Mouse (Mus musculus): ENCODE results near the gene Wdr89. TPM values are rescaled to one million over a fixed set of nuclear protein-coding genes. Genes with fewer than 3 reads are reported as not detected.

The Wdr89 gene
- total RNA-seq, 2 experiments from 2014 or later = 2.5 to 2.6 TPM

DNA sequence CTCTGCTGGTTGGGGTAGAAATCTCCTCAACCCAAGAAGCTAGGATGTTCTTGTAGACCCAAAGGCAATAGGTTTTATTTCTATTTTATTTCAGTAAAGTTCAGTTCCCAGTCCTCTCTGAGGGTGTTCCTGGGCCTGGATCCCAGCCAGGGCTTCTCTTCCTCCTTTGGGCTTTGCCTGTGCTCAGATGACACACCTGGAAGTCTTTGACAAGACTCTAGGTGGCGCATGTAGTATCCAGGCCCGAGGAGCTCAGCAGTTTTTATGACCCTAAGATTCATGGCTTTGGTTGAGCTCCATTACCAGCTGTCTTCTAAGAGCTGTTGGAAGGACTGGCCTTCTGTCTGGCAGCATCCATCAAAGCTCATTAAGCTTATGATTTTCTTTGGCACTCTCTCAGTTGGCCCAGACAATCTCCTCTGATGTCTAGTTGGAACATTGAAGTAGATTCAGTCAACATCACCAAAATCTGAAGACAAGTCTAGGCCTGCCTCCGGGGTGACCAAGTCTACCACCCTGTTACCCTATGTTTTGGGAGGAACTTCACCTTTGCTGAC is 2.5 kb upstream of the Wdr89 start:
- DNase-seq (ENCODE audit: low spot score) = no peak
- intact Hi-C loops (cut with DNase I) = loop anchor here (5.0 kb wide), 1 partner anchor 60 kb away; no protein-coding TSS in a partner anchor

DNA sequence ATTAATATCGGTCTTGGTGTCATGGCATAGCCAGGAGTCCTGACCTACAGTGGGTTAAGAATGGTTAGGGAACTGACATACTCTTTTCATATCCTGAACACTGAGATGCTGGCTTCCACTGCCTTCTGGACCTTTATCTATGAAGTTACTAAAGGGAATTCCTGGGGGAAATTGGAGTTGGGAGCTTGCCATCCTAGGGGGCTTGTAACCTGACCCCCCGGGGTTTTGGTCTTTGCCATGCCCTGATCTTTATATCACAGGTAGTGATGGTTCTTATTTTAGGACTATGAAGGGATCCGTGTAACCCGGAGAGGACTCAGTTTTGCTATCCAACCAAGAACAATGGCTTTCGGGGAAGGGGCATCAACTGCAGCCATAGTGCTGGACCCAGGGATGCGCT is 1.3 kb upstream of the Wdr89 start:
- DNase-seq (ENCODE audit: low spot score) = no peak
- intact Hi-C loops (cut with DNase I) = loop anchor here (5.0 kb wide), 1 partner anchor 62 kb away; no protein-coding TSS in a partner anchor

DNA sequence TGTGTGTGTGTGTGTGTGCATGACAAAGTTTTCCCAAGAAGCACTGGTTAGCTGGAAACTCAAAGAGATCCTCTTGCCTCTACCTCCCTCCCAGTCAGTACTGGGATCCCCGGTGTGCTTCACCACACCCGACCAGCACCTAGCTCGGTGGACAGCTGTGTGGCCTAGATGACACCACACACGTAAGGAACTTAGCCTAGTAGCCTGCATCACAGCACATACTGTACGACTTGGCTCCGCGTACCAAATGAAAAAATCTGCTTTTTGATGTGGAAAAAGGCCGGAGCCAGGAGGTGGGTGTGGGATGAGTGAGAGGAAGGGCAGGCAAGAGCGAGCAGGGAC is 450 bp downstream of the Wdr89 start:
- no peak for DNase-seq (ENCODE audit: low spot score)
- intact Hi-C loops (cut with DNase I) = loop anchor here (2.0 to 5.0 kb wide), 2 partner anchors 72 to 103 kb away; partner anchors contain the start of gene Ppp2r5e

DNA sequence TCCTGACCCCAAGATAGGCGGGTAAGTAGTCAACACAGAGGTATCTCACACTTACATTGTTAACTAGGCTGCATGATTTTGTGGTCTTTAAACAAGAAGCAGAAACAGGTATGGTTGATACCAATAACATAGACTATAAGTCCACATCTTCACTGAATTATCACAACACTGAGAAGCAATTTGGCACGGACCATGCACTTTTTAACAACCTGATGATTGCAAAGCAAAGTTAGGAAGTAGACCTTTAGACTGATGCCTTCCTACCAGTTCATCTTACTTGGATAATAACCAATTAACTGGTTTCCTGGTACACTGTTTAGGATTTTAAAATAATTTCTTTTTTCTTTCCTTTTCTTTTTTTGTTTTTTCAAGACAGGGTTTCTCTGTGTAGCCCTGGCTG is 1.1 kb downstream of the Wdr89 start:
- intact Hi-C loops (cut with DNase I) = loop anchor here (2.0 to 5.0 kb wide), 2 partner anchors 71 to 104 kb away; partner anchors contain the start of gene Ppp2r5e
- no peak for DNase-seq (ENCODE audit: low spot score)

DNA sequence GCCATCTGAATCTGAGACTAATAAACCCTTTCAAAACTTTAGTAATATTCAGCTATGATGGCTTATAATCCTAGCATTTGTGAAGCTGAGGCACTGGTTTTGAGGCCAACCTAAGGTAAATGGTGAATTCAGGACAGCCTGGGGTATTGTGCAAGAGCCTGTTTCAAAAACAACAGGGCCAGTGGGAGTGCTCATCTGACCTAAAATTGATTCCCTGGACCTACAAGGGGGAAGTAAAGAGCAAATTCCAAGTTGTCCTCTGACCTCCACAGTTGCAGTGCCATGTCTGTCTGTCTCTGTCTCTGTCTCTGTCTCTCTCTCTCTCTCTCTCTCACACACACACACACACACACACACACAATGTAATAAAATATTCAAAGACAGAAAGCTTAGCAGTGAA is 2.4 kb downstream of the Wdr89 start:
- DNase-seq (ENCODE audit: low spot score) = no peak
- intact Hi-C loops (cut with DNase I) = loop anchor here (5.0 kb wide), 1 partner anchor 105 kb away; no protein-coding TSS in a partner anchor

DNA sequence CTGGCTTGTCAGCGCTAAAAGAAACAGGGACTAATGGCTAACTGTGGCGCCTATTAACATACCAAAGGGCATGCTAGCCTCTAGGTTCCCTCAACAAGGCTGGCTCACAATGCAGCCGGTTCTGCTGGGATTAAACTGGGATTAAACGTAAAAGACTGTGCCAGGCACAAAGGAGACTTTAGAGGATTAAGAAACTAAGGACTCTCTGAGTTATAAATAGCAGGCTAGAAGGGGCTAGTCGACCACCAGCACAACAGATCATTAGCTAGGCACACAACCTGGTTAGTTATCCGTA is 4.9 kb downstream of the Wdr89 start:
- DNase-seq (ENCODE audit: low spot score) = no peak
- intact Hi-C loops (cut with DNase I) = no loop called here

DNA sequence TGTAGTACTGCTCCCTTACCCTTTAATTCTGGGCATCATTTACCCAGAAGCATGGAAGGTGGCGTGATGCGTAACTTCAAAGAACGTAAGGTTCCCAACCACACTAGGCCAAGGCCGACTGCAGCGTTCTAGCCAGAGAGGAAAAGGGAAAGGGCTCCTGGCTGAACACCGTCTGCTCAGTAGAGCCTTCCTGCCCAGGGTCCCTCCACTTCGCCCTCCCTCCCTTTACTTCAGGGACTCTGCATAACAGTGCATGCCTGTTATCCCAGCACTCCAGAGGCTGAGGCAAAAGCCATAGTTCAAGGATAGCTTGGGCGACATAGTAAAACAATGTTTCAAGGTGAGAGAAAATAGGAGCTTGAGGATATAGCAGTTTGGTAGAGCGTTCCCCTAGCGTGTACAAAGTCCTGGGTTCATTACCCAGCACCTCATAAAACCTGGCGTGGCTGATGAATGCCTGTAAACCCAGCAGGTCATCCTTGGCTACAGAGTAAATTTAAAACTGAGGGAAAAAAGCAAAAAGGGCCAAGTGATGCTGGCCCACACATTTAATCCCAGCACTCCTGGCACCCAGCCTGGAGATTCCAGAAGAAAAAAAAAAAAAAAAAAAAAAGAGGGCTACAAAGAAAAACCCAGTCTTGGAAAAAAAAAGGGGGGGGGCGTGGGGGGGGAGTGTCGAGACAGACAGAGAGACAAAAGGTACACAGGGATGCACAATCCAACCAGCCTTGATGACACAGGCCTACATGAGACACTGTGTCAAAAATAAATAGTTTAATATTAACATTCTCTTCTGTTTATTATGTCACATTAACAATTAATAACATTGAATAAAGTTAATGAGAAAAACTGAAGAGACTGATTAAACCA is 5.5 kb downstream of the Wdr89 start:
- no peak for DNase-seq (ENCODE audit: low spot score)
- intact Hi-C loops (cut with DNase I) = no loop called here

DNA sequence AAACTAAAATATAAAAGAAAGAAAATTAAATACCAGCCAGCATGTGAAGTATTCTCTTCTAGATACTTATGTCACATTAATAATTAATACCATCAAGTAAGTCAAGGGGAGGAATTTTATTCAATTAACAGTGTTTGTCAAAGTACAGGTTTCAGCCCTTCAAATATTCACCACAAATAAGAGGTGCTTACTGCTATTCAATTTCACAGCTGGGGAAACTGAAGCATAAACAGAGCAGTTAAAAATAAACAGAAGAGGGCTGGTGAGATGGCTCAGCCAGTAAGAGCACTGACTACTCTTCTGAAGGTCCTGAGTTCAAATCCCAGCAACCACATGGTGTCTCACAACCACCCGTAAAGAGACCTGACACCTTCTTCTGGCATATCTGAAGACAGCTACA is 7.0 kb downstream of the Wdr89 start:
- intact Hi-C loops (cut with DNase I) = no loop called here
- DNase-seq (ENCODE audit: low spot score) = no peak

DNA sequence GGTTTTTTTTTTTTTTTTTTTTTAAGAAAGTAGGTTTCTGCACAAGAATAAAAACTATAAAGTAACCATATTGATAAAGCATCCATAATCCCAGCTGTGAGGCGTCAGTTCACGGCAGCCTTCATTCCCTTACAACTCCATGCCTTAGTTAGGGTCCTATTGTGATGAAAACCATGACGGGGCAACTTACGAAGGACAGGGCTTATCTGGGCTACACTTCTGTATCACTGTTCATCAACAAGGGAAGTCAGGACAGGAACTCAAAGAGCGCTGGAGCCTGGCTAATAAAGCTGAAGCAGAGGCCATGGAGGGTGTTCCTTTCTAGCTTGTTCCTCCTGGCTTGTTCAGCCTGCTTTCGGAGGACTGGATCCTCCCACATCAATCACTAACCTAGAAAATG is 10.9 kb downstream of the Wdr89 start:
- no peak for DNase-seq (ENCODE audit: low spot score)
- intact Hi-C loops (cut with DNase I) = no loop called here

DNA sequence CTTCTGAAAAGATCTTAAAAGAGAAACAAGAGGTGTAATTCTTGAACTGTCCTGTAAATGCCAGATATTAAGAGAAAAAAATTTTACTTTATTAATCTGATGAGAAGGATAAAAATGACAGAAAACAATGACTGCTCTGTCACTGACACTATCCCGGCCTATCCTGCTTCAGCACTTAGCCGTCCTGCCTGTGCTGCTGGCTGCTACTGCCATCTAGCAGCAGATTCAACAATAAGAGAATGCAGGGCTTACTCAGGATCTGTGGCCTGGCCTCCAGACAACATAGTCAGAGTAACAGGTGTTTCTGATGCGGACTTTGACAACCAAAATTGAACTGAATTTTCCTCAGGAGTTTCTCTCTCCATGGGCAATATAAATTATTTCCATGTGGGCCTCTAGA is 12.8 kb downstream of the Wdr89 start:
- DNase-seq (ENCODE audit: low spot score) = no peak
- intact Hi-C loops (cut with DNase I) = loop anchor here (2.0 kb wide), 1 partner anchor 192 kb away; no protein-coding TSS in a partner anchor

DNA sequence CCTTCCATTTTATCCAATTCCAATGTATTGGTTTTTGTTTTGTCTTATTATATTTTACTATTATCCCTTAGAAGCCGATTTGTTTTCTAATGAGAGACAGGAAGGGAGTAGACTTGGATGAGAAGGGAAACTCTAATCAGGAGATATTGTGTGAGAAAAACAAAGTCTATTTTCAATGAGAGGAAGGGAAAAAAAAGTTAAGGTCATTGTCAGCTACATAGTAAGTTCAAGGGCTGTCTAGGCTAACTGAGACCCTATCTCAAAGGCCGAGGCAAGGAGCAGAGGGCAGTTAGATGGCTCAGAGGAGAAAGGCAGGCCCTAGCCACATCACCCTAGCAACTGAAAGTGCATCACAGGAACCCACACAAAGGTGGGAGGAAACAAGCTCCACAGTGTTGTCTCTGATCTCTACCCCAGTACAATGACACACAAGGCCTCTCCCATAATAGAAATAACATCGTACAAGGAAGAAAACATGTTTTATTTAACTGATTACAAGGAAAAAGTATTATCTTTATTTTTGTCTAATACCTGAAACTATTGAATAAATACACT is 15.0 kb downstream of the Wdr89 start:
- DNase-seq (ENCODE audit: low spot score) = no peak
- intact Hi-C loops (cut with DNase I) = no loop called here

DNA sequence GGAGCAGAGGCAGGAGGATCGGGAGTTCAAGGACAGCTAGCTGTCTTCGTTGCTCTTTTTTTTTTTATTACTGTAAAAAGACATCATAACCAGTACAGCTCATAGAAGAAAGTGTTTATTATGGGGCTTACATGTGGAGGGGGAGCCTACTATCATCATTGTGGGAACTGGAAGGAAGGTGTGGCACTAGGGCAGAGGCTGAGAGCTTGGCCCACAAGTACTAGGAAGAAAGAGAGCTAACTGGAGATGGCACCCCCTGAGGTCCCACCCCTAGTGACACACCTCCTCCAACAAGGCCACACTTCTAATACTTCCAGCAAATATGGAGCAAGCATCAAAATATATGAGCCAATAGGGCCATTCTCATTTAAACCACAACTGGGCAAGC is 19.6 kb downstream of the Wdr89 start:
- DNase-seq (ENCODE audit: low spot score) = no peak
- intact Hi-C loops (cut with DNase I) = no loop called here

DNA sequence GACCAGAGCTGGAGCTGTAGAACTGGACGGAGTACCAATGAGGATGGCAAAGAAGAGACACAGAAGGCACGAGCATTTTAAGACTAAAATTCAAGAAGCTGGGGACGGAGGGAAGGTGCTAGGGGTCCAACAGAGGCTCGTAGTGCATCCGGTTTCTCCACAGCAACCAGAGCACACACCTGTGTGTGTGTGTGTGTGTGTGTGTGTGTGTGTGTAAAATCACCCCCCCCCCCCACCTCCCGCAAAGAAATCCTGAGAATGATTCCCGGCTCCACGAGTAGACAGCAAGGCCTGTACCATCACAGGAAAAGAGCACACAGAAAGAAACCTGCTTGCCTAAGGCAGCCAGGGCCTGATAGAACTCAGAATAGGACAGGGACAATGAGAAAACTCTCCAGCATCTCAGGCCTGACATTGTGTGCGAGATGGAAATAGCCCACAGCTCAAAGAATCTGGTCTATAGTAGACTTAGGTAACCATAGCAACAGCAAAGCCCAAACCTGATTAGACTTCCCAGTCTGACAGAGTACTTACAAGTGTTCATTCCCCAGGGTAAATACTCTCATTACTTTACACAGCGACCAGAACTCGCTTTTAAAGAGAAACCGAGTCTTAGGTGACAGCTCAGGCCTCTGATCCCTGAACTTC is 20.2 kb downstream of the Wdr89 start:
- no peak for DNase-seq (ENCODE audit: low spot score)
- intact Hi-C loops (cut with DNase I) = no loop called here

DNA sequence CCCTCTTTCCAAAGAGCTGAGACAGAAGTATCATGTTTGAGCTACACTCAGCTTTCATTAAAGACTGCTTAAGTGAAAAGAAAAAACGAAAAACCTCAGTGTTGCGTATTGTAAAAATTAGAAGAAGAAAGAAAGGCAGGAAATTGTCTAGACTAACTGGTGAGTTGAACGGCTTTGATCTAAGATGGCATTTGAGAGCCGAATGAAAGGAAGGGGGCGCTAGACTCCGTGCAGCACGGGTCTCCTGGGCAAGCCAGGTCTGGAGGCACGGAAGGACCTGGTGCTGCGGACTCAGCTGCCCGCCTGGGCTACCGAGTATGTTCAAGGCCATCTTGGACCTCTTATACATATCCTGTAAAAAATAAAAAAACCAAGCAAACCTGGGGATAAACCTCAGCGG is 21.1 kb downstream of the Wdr89 start:
- intact Hi-C loops (cut with DNase I) = no loop called here
- DNase-seq (ENCODE audit: low spot score) = no peak

DNA sequence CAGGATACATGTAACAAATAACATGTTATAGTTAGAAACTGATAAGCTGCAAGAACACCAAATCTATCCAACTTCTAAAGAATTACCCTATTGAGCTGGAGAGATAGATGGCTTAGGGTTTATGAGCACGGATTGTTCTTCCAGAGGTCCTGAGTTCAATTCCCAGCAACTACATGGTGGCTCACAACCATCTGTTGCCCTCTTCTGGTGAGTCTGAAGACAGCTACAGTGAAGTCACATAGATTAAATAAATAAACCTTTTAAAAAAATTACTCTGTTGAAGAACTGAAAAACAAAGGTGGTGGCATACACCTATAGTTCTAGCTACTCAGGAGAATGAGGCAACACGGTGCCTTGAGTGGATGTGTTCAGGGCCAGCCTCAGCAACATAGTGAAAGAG is 21.7 kb downstream of the Wdr89 start:
- intact Hi-C loops (cut with DNase I) = loop anchor here (2.0 kb wide), 1 partner anchor 183 kb away; no protein-coding TSS in a partner anchor

DNA sequence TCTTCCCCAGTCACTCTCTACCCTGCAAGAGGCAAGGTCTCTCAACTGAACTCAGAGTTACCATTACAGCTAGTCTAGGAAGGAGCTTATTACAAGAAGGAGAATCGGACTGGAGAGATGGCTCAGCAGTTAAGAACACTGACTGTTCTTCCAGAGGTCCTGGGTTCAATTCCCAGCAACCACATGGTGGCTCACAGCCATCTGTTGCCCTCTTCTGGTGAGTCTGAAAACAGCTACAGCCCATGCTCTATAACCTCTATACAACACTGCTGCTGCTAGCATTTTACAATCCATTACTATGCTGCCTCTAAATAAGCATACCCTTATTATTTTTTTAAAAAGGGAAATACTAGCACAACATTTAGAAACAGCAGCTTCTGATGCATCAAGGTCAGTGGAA is 23.6 kb downstream of the Wdr89 start:
- intact Hi-C loops (cut with DNase I) = loop anchor here (2.0 kb wide), 1 partner anchor 181 kb away; no protein-coding TSS in a partner anchor

More for the DNA sequence above, 21.7 kb downstream of the Wdr89 start:
- DNase-seq (ENCODE audit: low spot score) = no peak

DNA sequence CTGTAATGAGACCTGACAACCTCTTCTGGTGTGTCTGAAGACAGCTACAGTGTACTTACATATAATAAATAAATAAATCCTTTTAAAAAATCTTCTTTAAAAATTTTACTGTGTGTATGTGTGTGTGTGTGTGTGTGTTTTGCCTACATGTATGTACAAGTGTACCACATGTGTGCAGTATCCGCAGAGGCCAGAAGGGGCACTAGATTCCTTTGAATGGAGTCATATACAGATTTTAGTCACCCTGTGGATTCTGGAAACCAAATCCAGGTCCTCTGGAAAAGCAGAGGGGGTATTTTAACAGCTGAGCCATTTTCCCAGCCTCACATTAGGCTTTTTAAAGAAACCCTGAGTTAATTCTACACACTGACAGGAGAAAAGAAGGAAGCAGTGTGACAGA is 27.6 kb downstream of the Wdr89 start:
- intact Hi-C loops (cut with DNase I) = no loop called here
- DNase-seq (ENCODE audit: low spot score) = no peak

More for the DNA sequence above, 23.6 kb downstream of the Wdr89 start:
- DNase-seq (ENCODE audit: low spot score) = no peak

DNA sequence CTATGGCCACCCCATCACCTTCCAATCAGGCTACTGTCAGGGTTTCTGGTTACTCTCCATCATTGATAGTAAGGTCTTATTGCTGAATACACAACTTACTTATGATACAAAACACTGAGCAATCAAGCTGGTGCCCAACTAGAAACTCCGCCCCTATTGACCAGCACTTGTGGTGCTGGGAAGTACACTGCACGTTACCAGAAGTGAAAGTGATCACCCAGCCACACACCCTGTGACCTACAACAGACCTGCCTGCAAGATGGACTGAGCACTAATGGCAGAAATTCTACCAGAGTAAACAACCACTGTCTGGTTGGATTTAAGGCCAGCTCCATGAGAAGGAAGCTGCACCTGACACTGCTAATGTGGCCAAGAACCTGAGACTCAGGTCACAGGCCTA is 31.0 kb downstream of the Wdr89 start:
- intact Hi-C loops (cut with DNase I) = no loop called here
- DNase-seq (ENCODE audit: low spot score) = no peak

DNA sequence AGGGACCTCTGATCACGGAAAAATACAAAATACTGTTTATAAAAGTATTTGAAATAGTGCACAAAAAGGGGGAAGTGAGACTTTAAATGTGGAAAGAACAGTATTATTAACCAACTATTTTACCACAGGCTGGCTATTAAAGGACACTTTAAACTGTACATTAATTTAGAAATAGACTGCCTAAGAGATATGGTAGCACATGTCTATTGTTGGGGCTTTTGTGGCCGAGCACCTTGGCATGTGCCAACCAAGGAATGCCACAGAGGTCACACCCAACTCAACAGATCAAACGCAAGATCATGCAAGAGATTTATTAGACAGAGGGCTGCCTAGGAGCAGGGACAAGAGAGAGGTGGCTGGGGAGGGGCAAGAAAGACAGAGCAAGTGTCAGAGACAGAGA is 32.2 kb downstream of the Wdr89 start:
- intact Hi-C loops (cut with DNase I) = no loop called here
- DNase-seq (ENCODE audit: low spot score) = no peak

DNA sequence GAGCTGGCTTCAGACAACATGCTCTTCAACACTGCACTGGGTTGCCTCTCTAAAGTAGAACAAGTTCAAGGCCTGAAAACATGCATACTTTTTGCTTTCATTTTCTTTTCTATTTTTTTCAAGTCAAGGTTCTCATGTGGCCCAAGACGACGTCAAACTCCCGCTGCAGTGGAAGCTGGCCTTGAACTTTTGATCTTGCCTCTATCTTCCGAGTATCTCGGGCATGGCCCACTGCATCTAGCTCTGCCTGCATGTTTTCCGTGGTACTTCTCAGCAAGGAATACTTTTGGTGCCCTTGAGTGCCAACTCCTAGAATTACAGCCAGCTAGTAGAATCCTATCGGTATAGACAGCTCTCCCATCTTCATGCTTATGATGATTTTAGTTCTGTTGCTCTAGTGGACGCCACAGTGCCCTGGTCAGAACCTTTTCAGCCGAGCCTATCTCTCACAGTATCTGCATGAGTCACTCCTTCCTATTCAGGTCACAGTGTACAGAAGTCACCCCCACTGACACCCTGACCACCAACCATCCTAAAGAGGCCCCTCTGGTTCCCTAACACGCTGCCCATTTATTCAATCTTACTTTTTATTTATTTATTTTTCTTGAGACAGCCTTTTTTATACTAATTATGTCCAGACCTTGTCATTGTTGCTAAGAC is 33.4 kb downstream of the Wdr89 start:
- DNase-seq (ENCODE audit: low spot score) = no peak
- intact Hi-C loops (cut with DNase I) = no loop called here
